Mouse (Mus musculus) stomach, embryonic 14.5 days (tissue): ENCODE results near the gene Rgs18. TPM values are rescaled to one million over a fixed set of nuclear protein-coding genes. Genes with fewer than 3 reads are reported as not detected.

Experiments used
- ATAC-seq: fragments of 200-750 bp; cut with Nextera tagmentation; 2 replicates; pipeline ENCODE4 v1.8.0; 2017; ENCODE audit warnings: low read depth, moderate TSS enrichment; ENCODE audit not compliant: insufficient number of reproducible peaks, insufficient read depth, low FRiP score
- H3K27ac ChIP-seq: fragments of 300-500 bp; sonication (generic); 2 replicates; pipeline ENCODE4 v1.5.1; 2014; ENCODE audit warnings: mild to moderate bottlenecking, low read length, moderate library complexity, mixed read lengths
- H3K27me3 ChIP-seq: fragments of 300-500 bp; sonication (generic); 2 replicates; pipeline ENCODE4 v1.6.1; 2014; ENCODE audit warnings: low read length, control low read depth, mixed read lengths; ENCODE audit not compliant: control insufficient read depth, insufficient read depth
- H3K36me3 ChIP-seq: fragments of 300-500 bp; sonication (generic); 2 replicates; pipeline ENCODE4 v1.6.1; 2014; ENCODE audit warnings: mild to moderate bottlenecking, control low read depth, low read length, moderate library complexity, mixed read lengths; ENCODE audit not compliant: control insufficient read depth, insufficient read depth
- H3K4me1 ChIP-seq: fragments of 300-500 bp; sonication (generic); 2 replicates; pipeline ENCODE4 v1.6.1; 2014; ENCODE audit warnings: low read length, control low read depth, mixed read lengths; ENCODE audit not compliant: control insufficient read depth, insufficient read depth
- H3K4me2 ChIP-seq: fragments of 300-500 bp; sonication (generic); replicated peaks from 2 replicates; pipeline ENCODE4 v1.6.1; 2014; ENCODE audit warnings: low read depth, low read length, control low read depth
- H3K4me3 ChIP-seq: fragments of 300-500 bp; sonication (generic); 2 replicates; pipeline ENCODE4 v1.5.1; 2014; ENCODE audit warnings: low read depth, low read length, control low read depth
- H3K9ac ChIP-seq: fragments of 300-500 bp; sonication (generic); replicated peaks from 2 replicates; pipeline ENCODE4 v1.6.1; 2014; ENCODE audit warnings: low read depth, mild to moderate bottlenecking, control low read depth, low read length, moderate library complexity, mixed read lengths
- H3K9me3 ChIP-seq: fragments of 300-500 bp; sonication (generic); 2 replicates; pipeline ENCODE4 v1.6.1; 2016; ENCODE audit warnings: low read depth, low read length, control low read depth; ENCODE audit not compliant: control insufficient read depth
- WGBS: fragments of 180-500 bp; shearing (Covaris S2); extraction: QIAGEN DNeasy Blood & Tissue Kit; methylation state at CpG from one replicate; pipeline ENCODE4 v1.1.7; 2014; 5-methylcytosine and 5-hydroxymethylcytosine counted together
- polyA plus RNA-seq: library from polyadenylated mRNA; unstranded; fragments of >200 nt; fragmentation: Nextera tagmentation; extraction: Ambion mirVana; gene quantifications from 2 replicates; pipeline ENCODE4 v1.2.1, GENCODE M21; 2014

Rgs18 gene
- 0.93 and 1.9 TPM in 2 replicates for polyA plus RNA-seq

DNA sequence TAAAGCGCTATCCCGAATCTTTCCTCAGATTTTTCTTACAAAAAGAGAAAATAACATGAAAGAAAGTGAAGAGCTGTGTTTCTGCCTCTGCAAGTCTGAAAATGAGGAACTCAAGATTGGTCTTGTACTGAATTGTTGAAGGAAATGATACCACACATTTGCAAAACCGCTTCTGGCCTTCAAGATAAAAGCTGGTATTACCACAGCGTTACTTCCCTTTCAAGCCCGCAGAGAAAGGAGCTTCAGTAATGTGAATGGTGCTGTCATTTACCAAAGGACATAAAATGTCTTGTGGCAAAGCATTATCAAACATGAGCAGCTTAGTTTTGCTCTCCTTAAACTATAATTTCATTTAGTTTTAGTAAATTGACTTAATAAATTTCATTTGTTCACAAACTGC is at the start of gene Rgs18:
Gene Rgs18 (minus strand): TSS at position 105 of the 400 bp plus-strand sequence.
- H3K4me3 ChIP-seq, result no peak within 1 kb of the TSS
- ATAC-seq, result no peak
- H3K4me2 ChIP-seq, result no peak within 1 kb of the TSS
- H3K9ac ChIP-seq, result no peak within 1 kb of the TSS
- WGBS, result 83% methylated on average over 5 of the region's 5 CpGs
- H3K27ac ChIP-seq, result no peak within 1 kb of the TSS
- no peaks in the 10 kb centered on the region for H3K4me1 ChIP-seq
- no peaks in the 10 kb centered on the region for H3K36me3 ChIP-seq
- H3K27me3 ChIP-seq, result no peaks in the 10 kb centered on the region
- H3K9me3 ChIP-seq, result no peaks in the 10 kb centered on the region

DNA sequence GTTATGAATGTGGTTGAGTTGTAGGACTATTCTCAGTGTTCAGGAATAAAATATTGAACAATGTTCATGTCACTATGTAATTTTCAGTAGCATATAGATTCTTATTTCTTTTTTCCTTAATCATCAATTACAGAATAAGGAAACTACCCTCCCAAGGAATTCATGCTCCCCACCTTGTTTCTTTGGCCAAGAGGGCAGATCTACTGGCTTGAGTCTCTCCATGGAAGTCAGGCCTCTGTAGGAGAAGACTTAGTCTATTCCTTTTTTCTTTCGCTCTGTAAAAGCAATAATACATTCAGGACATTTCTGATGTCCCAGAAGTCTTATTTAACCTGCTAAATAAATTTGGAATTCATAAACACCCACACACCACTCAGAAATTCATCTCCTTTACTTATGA is 841 bp downstream of the Rgs18 start:
- Histone ChIP-seq H3K4me1 (no peaks in the 10 kb centered on the region), H3K9me3 (no peaks in the 10 kb centered on the region), H3K4me3 (no peak overlapping the region), H3K27me3 (no peaks in the 10 kb centered on the region), H3K9ac (no peak overlapping the region), H3K4me2 (no peak overlapping the region), H3K36me3 (no peaks in the 10 kb centered on the region), H3K27ac (no peak overlapping the region)
- no peak for ATAC-seq
- WGBS, result 75% methylated on average over 1 of the region's 1 CpGs

DNA sequence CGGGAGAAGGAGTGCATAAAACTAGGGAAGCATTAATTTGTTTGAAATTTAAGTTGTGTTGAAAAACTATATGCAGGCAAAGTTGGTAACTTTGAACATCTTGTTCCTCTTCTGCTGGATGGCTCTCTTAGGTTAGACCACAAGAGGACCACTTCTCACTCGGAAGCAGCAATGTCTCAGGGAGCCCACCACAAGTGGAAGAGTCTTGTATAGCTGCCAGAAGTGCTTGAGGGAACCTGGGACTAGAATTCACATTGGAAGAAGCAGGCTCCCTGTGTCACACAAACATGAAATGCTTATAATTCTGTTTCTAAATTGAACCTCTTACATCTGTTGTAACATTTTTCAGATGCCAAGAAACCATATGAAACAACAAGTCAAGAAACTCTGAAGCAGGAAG is 9.0 kb downstream of the Rgs18 start:
- no peak overlapping the region for H3K4me2 ChIP-seq
- WGBS, result 57% methylated on average over 2 of the region's 2 CpGs
- H3K9me3 ChIP-seq, result no peaks in the 10 kb centered on the region
- H3K4me1 ChIP-seq, result no peaks in the 10 kb centered on the region
- H3K4me3 ChIP-seq, result no peak overlapping the region
- no peaks in the 10 kb centered on the region for H3K36me3 ChIP-seq
- no peaks in the 10 kb centered on the region for H3K27me3 ChIP-seq
- no peak for ATAC-seq
- H3K9ac ChIP-seq, result no peak overlapping the region
- H3K27ac ChIP-seq, result no peak overlapping the region

DNA sequence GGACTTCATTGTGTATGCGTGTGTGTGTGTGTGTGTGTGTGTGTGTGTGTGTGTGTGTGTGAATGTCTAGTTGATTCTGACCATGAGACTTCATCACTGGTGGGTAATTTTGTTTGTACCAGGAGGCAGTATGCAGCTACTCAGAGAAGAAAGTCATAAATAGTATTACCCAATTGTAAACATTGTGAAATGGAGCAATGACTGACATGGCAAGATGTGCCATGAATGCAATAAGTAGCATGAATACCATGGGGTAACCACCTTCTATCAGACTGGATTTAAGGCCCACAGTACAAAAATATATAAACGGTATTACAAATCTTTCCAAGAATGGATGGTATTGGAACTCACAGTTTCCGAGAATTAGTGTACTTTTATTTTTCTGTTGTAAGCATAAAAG is 14.4 kb downstream of the Rgs18 start:
- ATAC-seq, result no peak
- 93% methylated on average over 3 of the region's 3 CpGs for WGBS

DNA sequence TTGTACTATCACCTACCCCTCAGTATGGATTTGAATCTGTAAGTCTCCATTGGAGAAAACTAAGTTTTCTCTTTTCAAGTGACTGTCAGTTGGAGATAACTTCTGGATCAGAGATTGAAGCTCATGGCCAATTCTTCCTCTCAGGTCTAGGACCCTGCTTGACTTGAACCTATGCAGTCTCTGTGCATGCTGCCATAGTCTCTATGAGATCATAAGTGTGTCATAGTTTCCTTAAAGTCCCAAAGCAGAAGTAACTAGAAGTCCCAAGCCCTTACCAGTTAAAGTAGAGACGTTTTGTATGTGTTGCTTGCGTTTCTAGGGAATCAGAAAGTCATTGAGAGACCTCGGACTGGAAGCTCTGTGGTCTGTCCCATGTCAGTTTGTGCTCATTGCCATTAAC is 24.5 kb downstream of the Rgs18 start:
- no peaks in the 10 kb centered on the region for H3K36me3 ChIP-seq
- H3K27ac ChIP-seq, result no peak overlapping the region
- no peak for ATAC-seq
- H3K27me3 ChIP-seq, result no peaks in the 10 kb centered on the region
- H3K4me1 ChIP-seq, result no peaks in the 10 kb centered on the region
- H3K9ac ChIP-seq, result no peak overlapping the region
- no peak overlapping the region for H3K4me2 ChIP-seq
- no peak overlapping the region for H3K4me3 ChIP-seq
- H3K9me3 ChIP-seq, result no peaks in the 10 kb centered on the region
- WGBS, result 67% methylated on average over 3 of the region's 3 CpGs

More for the DNA sequence above, 14.4 kb downstream of the Rgs18 start:
- no peak overlapping the region for H3K4me3 ChIP-seq
- no peaks in the 10 kb centered on the region for H3K27me3 ChIP-seq
- no peak overlapping the region for H3K9ac ChIP-seq
- H3K4me2 ChIP-seq, result no peak overlapping the region
- no peaks in the 10 kb centered on the region for H3K4me1 ChIP-seq
- H3K27ac ChIP-seq, result no peak overlapping the region
- no peaks in the 10 kb centered on the region for H3K9me3 ChIP-seq
- no peaks in the 10 kb centered on the region for H3K36me3 ChIP-seq

DNA sequence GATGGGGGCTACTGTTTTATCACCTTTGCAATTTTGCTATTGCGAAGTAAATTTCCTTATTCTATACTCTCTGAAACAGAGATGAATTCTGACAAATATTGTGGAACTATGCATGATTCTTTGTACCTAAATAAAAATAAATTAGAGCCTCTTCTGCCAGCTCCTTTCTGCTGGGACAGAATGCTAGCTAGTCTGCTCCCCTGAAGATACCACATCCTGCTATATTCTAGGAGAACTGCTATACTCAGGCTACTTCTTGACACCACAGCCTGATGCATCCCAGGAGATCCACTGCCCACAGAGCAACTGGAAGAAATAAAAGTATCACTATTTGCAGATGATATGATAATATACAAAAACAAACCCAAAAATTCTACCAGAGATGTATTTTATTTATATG is 29.1 kb downstream of the Rgs18 start:
- Histone ChIP-seq H3K4me3 (no peak overlapping the region), H3K9me3 (no peaks in the 10 kb centered on the region), H3K36me3 (no peaks in the 10 kb centered on the region), H3K27me3 (no peaks in the 10 kb centered on the region), H3K9ac (no peak overlapping the region), H3K4me2 (no peak overlapping the region), H3K27ac (no peak overlapping the region), H3K4me1 (no peaks in the 10 kb centered on the region)
- 95% methylated on average over 1 of the region's 1 CpGs for WGBS
- no peak for ATAC-seq

DNA sequence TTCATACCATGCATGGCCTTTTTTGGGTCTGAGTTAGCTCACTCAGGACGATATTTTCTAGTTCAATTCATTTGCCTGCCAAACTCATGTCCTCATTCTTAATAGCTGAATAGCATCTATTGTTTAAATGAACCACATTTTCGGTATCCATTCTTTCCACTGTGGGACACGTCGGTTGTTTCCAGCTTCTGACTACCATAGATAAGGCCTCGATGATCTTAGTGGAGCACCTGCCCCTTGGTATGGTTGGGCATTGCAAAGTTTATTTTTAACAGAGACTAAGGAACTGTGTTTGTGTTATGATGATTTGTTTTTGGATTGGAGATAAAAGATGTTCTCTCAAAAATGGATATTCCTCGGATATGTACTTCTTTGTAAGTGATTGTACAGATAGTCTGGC is 37.5 kb downstream of the Rgs18 start:
- no peaks in the 10 kb centered on the region for H3K4me1 ChIP-seq
- H3K27ac ChIP-seq, result no peak overlapping the region
- 79% methylated on average over 6 of the region's 6 CpGs for WGBS
- H3K27me3 ChIP-seq, result no peaks in the 10 kb centered on the region
- no peaks in the 10 kb centered on the region for H3K36me3 ChIP-seq
- no peak overlapping the region for H3K9ac ChIP-seq
- no peak for ATAC-seq
- H3K4me3 ChIP-seq, result no peak overlapping the region
- no peak overlapping the region for H3K4me2 ChIP-seq
- H3K9me3 ChIP-seq, result no peaks in the 10 kb centered on the region

DNA sequence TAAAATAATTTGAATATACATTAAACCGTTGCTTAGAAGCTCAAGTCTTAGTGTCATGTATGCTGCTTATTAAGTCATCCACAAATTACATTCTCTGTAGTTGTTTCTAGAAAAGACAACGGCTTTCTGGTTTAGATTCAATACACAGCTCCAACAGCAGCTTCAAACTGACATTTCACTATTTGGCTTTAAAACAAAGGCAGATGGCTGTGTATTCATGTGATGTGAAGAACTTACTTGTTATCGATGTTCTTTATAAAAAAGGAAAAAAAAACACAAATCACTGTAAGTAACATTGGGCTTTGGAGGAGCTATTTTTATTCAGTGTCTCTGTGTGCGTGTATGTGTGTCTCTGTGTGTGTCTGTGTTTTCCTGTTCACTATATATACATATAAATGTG is 54.5 kb downstream of the Rgs18 start:
- Histone ChIP-seq H3K4me1 (no peaks in the 10 kb centered on the region), H3K4me2 (no peak overlapping the region), H3K9ac (no peak overlapping the region), H3K27ac (no peak overlapping the region), H3K27me3 (no peaks in the 10 kb centered on the region), H3K4me3 (no peak overlapping the region), H3K9me3 (no peaks in the 10 kb centered on the region), H3K36me3 (no peaks in the 10 kb centered on the region)
- ATAC-seq, result no peak
- WGBS, result 86% methylated on average over 4 of the region's 4 CpGs

DNA sequence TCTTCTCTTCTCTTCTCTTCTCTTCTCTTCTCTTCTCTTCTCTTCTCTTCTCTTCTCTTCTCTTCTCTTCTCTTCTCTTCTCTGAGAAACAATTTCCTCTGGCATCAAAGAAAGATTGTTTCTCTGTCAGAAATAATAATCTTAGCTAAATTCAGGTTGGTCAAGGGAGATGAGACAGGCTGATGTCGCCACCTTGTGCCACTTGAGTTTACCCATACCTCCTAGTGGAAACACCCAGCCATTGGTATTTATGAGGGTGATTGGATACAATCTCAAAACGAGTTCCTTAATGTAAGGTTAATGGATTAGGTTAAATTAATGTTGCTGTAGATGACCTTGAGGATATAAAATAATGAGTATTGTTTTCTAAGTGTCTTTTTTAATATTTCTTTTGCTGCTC is 70.9 kb downstream of the Rgs18 start:
- no peaks in the 10 kb centered on the region for H3K27me3 ChIP-seq
- no peak overlapping the region for H3K9ac ChIP-seq
- no peaks in the 10 kb centered on the region for H3K9me3 ChIP-seq
- H3K36me3 ChIP-seq, result no peaks in the 10 kb centered on the region
- ATAC-seq, result no peak
- H3K4me3 ChIP-seq, result no peak overlapping the region
- 55% methylated on average over 2 of the region's 2 CpGs for WGBS
- H3K27ac ChIP-seq, result no peak overlapping the region
- H3K4me1 ChIP-seq, result no peaks in the 10 kb centered on the region
- no peak overlapping the region for H3K4me2 ChIP-seq
